Mouse (Mus musculus) cerebellum, adult 11-12 months (tissue): ENCODE results near the gene Pdgfb.
A peak's percentile ranks its signal among the peaks of the same experiment; 100 is the strongest.

Experiments
- DNase-seq: peaks from one replicate; pipeline ENCODE4 v3.0.0; 2022

Gene Pdgfb

DNA sequence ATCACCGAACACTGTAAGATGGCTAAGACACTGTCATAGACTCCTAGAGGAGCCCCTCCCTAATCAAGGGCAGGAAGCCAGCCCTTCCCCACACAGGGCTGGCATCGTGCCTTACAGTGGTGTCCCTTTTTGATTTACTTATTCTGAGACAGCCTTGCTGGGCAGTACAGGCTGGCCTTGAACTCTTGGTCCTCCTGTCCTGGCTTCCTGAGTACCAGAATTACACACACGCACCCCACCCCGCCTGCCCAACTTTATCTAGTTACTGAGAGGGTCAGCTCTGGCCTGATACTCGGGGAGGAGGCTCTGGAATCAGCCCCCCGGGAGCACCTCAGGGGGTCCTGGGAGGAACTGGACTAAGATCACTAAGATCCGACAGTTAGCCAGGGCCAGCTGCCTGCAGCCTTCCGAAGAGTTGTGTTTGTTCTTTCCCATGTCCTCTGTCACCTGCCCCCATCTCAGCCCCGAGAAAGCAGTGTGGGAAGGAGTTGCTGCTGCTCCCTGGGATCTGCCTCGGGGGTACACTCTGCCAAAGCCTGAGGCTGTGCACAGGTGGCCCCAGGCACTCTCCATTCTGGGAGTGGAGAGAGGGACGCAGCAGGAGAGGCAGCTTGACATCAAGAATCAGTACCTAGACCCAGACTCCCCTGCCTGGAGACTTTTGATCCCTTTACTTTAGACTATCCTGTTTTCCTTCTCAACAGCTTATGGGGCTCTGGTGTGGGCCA, 62.1 kb downstream of the Pdgfb start:
- no peak for DNase-seq

DNA sequence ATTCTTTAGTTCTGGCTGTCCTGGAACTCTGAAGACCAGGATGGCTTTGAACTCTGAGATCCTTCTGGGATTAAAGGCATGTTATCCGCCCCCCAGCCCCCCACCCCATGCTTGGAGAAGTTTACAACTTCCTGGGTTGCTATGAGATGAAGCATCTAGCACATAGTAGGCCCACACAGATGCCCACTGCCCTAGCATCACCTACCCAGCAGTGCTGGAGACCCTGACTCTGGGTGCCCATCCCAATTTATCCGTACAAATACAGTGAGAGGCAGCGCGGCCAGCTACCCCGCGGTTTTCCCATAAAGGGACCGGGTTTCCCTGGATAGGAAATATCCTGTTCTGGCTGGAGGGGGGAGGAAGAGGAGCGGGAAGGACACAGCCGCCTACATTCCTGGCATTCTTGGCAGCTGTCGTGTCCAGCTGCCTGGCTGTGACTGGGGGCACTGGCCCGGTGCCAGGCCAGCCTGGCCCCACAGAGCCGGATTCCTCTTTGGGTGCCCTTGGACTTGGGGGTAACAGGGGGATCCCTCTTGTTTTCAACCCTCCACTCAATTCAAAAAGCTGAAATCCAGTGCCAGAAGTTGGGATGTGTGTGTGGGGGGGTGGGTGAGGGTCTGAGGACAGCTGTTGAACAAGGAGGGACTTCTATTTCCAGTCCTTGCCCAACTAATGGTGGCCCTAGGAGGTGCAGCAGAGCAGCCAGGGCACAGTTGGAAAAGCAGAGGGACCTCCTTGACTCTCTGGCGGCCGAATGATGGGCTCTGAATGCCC, 62.9 kb downstream of the Pdgfb start:
- no peak for DNase-seq

GRCm38 (mm10) chr15:79951226-79951625, 63.6 kb downstream of the Pdgfb start:
- no peak for DNase-seq

GRCm38 (mm10) chr15:79950250-79951025, 64.3 kb downstream of the Pdgfb start:
- peak; percentile 81 for DNase-seq

DNA sequence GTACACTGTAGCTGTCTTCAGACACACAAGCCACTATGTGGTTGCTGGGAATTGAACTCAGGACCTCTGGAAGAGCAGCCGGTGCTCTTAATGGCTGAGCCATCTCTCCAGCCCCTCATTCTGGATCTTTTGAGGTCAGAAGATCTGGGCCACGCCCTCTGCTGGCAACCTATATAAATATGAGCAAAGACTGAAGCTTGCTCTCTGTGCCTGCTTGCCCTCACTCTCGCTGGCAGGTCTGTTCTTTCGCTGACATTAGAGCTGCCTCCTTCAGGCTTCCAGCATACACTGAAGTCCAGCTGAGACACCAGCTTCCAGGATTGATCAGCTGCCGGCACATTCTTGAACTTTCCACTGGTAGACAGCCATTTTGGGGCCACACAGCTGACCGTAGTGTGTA, 67.1 kb downstream of the Pdgfb start:
- no peak for DNase-seq

- no peak for DNase-seq
These were observed 68.0 kb downstream of the Pdgfb start for GRCm38 (mm10) chr15:79946790-79947189.

- peak; percentile 72 for DNase-seq
These were observed 68.8 kb downstream of the Pdgfb start for GRCm38 (mm10) chr15:79946022-79946421.
